Mouse (Mus musculus): ENCODE data around the gene Slc35a1. TPM values are rescaled to one million over a fixed set of nuclear protein-coding genes. Genes with fewer than 3 reads are reported as not detected.

Gene Slc35a1
- polyA plus RNA-seq, 1 experiment = 15.0 TPM

DNA sequence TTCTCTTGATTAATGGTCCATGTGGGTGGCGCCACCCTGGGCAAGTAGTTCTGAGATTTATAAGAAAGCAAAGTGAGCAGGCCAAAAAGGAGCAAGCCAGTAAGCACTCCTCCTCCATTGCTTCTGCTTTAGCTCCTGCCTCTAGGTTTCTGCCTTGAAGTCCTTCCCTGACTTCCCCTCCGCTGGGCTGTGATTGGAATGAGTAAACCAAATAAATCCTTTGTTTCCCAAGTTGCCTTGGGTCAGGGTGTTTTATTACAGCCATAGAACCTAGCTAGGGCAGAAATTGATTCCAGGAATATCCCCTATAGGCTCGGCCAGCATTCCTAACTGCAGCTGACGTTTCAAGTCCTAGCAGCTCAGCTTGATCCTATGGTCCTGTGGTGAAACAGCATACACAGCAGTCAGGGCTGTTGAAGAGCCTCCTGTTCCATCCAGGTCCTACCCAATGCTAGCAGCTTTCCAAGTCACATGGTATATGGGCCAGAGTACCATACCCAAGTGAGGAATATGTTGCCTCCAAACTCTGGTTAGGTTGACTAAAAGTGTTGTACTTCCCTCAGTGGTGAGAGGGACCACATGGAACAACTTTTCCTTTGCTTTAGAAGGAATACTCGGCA is 47.4 kb downstream of the Slc35a1 start:
- H3ac ChIP-seq (ENCODE audit: control insufficient read depth, insufficient read length) = no peak overlapping the region
- H3K4me2 ChIP-seq (ENCODE audit: low read depth) = no peak overlapping the region
- H3K27me3 ChIP-seq (ENCODE audit: control insufficient read depth, insufficient read depth, insufficient read length) = no peaks in the 10 kb centered on the region
- no peak for TF ChIP-seq MAX (IDR thresholded peaks at IDR 0.05; ENCODE audit: low read depth)
- TF ChIP-seq CEBPB (IDR thresholded peaks at IDR 0.05; ENCODE audit: insufficient read depth, poor library complexity, severe bottlenecking) = no peak
- TF ChIP-seq MYOD1 (IDR thresholded peaks at IDR 0.05; ENCODE audit: control insufficient read depth in 1 of 3, insufficient read length in 2 of 3, low read depth in 2 of 3) = no peak
- no peak for TF ChIP-seq TCF3 (IDR thresholded peaks at IDR 0.05; ENCODE audit: insufficient read length, low read depth)
- TF ChIP-seq REST (IDR thresholded peaks at IDR 0.05; ENCODE audit: insufficient read depth, insufficient read length) = no peak
- no peak overlapping the region for H3K4me3 ChIP-seq
- H3K36me3 ChIP-seq (ENCODE audit: control insufficient read depth, insufficient read depth) = peaks cover 13% of the 10 kb centered on the region
- H3K79me2 ChIP-seq (ENCODE audit: control insufficient read depth, insufficient read depth) = no peaks in the 10 kb centered on the region

DNA sequence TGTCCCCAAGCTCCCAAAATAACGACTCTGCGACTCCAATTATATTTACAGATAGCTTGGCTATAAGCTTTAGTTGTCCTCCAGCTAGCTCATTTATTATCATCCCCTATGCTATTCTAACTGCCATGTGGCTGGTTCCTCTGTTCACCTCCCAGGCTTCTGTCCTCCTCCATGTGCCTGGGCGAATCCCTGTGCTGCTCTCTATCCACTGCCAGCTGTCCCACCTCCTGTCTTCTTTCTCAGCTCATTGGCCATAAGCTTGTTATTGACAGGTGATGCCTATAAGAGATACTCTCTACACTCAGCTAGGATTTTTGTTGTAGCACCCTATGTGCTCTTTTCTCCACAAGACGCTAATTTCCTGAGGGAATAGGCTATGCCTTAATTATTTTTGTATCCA is 49.4 kb downstream of the Slc35a1 start:
- no peak overlapping the region for H3K4me2 ChIP-seq (ENCODE audit: low read depth)
- H3K27me3 ChIP-seq (ENCODE audit: control insufficient read depth, insufficient read depth, insufficient read length) = no peaks in the 10 kb centered on the region
- no peaks in the 10 kb centered on the region for H3K79me2 ChIP-seq (ENCODE audit: control insufficient read depth, insufficient read depth)
- H3K36me3 ChIP-seq (ENCODE audit: control insufficient read depth, insufficient read depth) = peaks cover 10% of the 10 kb centered on the region
- no peak overlapping the region for H3K4me3 ChIP-seq
- H3ac ChIP-seq (ENCODE audit: control insufficient read depth, insufficient read length) = no peak overlapping the region
- TF ChIP-seq POLR2AphosphoS2 (IDR thresholded peaks at IDR 0.05; ENCODE audit: insufficient read length, low read depth) (no peak), E2F4 (IDR thresholded peaks at IDR 0.05; ENCODE audit: insufficient read depth) (no peak)

DNA sequence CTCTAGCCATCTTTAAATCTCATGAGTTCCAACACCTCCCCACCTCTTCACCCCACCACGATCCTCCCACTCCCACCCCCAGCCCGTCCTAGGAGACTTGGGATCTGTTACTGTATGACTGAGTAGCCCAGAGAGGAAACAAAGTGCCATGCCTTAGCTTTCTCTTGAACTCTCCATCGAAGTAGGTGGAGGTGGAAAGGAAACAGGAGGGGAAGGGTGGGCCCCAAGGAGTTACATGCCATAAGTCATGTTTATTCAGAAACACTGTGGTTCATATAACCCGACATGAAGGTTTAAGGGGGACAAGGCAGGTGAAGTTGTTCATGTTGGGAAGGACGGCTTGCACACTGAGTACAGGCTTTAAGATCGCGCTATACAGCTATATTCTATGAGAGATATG is 49.9 kb downstream of the Slc35a1 start:
- Histone ChIP-seq H3K4me3 (no peak overlapping the region), H3K36me3 (ENCODE audit: control insufficient read depth, insufficient read depth) (peaks cover 10% of the 10 kb centered on the region), H3ac (ENCODE audit: control insufficient read depth, insufficient read length) (no peak overlapping the region), H3K27me3 (ENCODE audit: control insufficient read depth, insufficient read depth, insufficient read length) (no peaks in the 10 kb centered on the region), H3K79me2 (ENCODE audit: control insufficient read depth, insufficient read depth) (no peaks in the 10 kb centered on the region), H3K4me2 (ENCODE audit: low read depth) (no peak overlapping the region)
- no peak for TF ChIP-seq POLR2A (IDR thresholded peaks at IDR 0.05; ENCODE audit: insufficient read length, low read depth)
- TF ChIP-seq SRF (IDR thresholded peaks at IDR 0.05; ENCODE audit: control insufficient read depth, insufficient read length, low read depth) = no peak
- no peak for TF ChIP-seq MYOG (IDR thresholded peaks at IDR 0.05; ENCODE audit: control insufficient read depth in 1 of 3, insufficient read depth in 1 of 3, insufficient read length in 2 of 3, low read depth in 2 of 3)
- TF ChIP-seq TCF12 (IDR thresholded peaks at IDR 0.05; ENCODE audit: insufficient read depth, poor library complexity, severe bottlenecking) = no peak
- no peak for TF ChIP-seq POLR2AphosphoS2 (IDR thresholded peaks at IDR 0.05; ENCODE audit: insufficient read length, low read depth)

DNA sequence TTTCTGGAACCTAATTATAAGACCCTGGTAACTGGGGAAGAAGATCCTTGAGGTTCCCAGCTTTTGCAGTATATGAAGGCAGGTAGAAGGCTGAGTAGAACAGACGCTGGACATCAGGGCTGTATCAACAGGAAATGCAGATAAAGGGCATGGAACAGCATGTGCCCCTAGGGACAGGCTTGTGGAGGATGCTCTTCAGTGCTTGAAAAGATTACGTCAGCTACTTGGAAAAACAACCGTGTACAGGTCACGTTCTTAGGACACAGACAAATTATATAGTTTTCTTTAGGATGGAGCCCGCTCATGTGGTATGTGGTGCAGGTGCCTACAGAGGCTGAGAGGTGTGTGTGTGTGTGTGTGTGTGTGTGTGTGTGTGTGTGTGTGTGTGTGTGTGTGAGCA is 51.2 kb downstream of the Slc35a1 start:
- peaks cover 9% of the 10 kb centered on the region for H3K36me3 ChIP-seq (ENCODE audit: control insufficient read depth, insufficient read depth)
- TF ChIP-seq MAX (IDR thresholded peaks at IDR 0.05; ENCODE audit: low read depth) = no peak
- TF ChIP-seq REST (IDR thresholded peaks at IDR 0.05; ENCODE audit: insufficient read depth, insufficient read length) = no peak
- TF ChIP-seq CEBPB (IDR thresholded peaks at IDR 0.05; ENCODE audit: insufficient read depth, poor library complexity, severe bottlenecking) = no peak
- no peak for TF ChIP-seq E2F4 (IDR thresholded peaks at IDR 0.05; ENCODE audit: insufficient read depth)
- TF ChIP-seq USF1 (IDR thresholded peaks at IDR 0.05; ENCODE audit: low read depth) = no peak
- TF ChIP-seq MYOG (IDR thresholded peaks at IDR 0.05; ENCODE audit: control insufficient read depth in 1 of 3, insufficient read depth in 1 of 3, insufficient read length in 2 of 3, low read depth in 2 of 3) = no peak
- H3K4me2 ChIP-seq (ENCODE audit: low read depth) = no peak overlapping the region

GRCm38 (mm10) chr4:34634129-34634528 is 53.1 kb downstream of the Slc35a1 start:
- TF ChIP-seq POLR2A (IDR thresholded peaks at IDR 0.05; ENCODE audit: insufficient read length, low read depth) = no peak
- TF ChIP-seq MYOD1 (IDR thresholded peaks at IDR 0.05; ENCODE audit: control insufficient read depth in 1 of 3, insufficient read length in 2 of 3, low read depth in 2 of 3) = no peak
- H3K4me2 ChIP-seq (ENCODE audit: low read depth) = no peak overlapping the region
- no peak overlapping the region for H3K4me3 ChIP-seq
- H3ac ChIP-seq (ENCODE audit: control insufficient read depth, insufficient read length) = no peak overlapping the region
- H3K27me3 ChIP-seq (ENCODE audit: control insufficient read depth, insufficient read depth, insufficient read length) = no peaks in the 10 kb centered on the region
- no peaks in the 10 kb centered on the region for H3K79me2 ChIP-seq (ENCODE audit: control insufficient read depth, insufficient read depth)
- peaks cover 2% of the 10 kb centered on the region for H3K36me3 ChIP-seq (ENCODE audit: control insufficient read depth, insufficient read depth)

More for the DNA sequence above, 51.2 kb downstream of the Slc35a1 start:
- H3ac ChIP-seq (ENCODE audit: control insufficient read depth, insufficient read length) = no peak overlapping the region
- H3K27me3 ChIP-seq (ENCODE audit: control insufficient read depth, insufficient read depth, insufficient read length) = no peaks in the 10 kb centered on the region
- H3K4me3 ChIP-seq = no peak overlapping the region
- H3K79me2 ChIP-seq (ENCODE audit: control insufficient read depth, insufficient read depth) = no peaks in the 10 kb centered on the region

- no peaks in the 10 kb centered on the region for H3K79me2 ChIP-seq (ENCODE audit: control insufficient read depth, insufficient read depth)
- H3K27me3 ChIP-seq (ENCODE audit: control insufficient read depth, insufficient read depth, insufficient read length) = no peaks in the 10 kb centered on the region
- H3K4me3 ChIP-seq = no peak overlapping the region
- no peak overlapping the region for H3ac ChIP-seq (ENCODE audit: control insufficient read depth, insufficient read length)
- TF ChIP-seq MYOD1 (IDR thresholded peaks at IDR 0.05; ENCODE audit: control insufficient read depth in 1 of 3, insufficient read length in 2 of 3, low read depth in 2 of 3) (no peak), E2F4 (IDR thresholded peaks at IDR 0.05; ENCODE audit: insufficient read depth) (no peak), REST (IDR thresholded peaks at IDR 0.05; ENCODE audit: insufficient read depth, insufficient read length) (no peak), CEBPB (IDR thresholded peaks at IDR 0.05; ENCODE audit: insufficient read depth, poor library complexity, severe bottlenecking) (no peak), MAX (IDR thresholded peaks at IDR 0.05; ENCODE audit: low read depth) (no peak), POLR2AphosphoS2 (IDR thresholded peaks at IDR 0.05; ENCODE audit: insufficient read length, low read depth) (no peak), TCF3 (IDR thresholded peaks at IDR 0.05; ENCODE audit: insufficient read length, low read depth) (no peak)
- H3K36me3 ChIP-seq (ENCODE audit: control insufficient read depth, insufficient read depth) = peaks cover 11% of the 10 kb centered on the region
- H3K4me2 ChIP-seq (ENCODE audit: low read depth) = no peak overlapping the region
These were observed 57.3 kb downstream of the Slc35a1 start for GRCm38 (mm10) chr4:34629956-34630355.
